Mouse (Mus musculus) intestine, embryonic 14.5 days (tissue): ENCODE data around the gene Slc25a41. TPM values are rescaled to one million over a fixed set of nuclear protein-coding genes. Genes with fewer than 3 reads are reported as not detected.
A peak's percentile ranks its signal among the peaks of the same experiment; 100 is the strongest.

Source experiments
- ATAC-seq: fragments of 200-750 bp; cut with Nextera tagmentation; replicated peaks from 2 replicates; pipeline ENCODE4 v1.8.0; 2017; ENCODE audit warnings: low read depth, moderate number of reproducible peaks, moderate TSS enrichment, moderate library complexity; ENCODE audit not compliant: low FRiP score, low TSS enrichment
- DNase-seq: peaks from one replicate; pipeline ENCODE4 v3.0.0-alpha.2; 2018; ENCODE audit warnings: low spot score
- H3K27ac ChIP-seq: fragments of 300-500 bp; sonication (generic); 2 replicates; pipeline ENCODE4 v1.5.1; 2014; ENCODE audit warnings: low read depth, mild to moderate bottlenecking, control low read depth
- H3K27me3 ChIP-seq: fragments of 300-500 bp; sonication (generic); replicated peaks from 2 replicates; pipeline ENCODE4 v1.6.1; 2014; ENCODE audit warnings: low read length, control low read depth; ENCODE audit not compliant: control insufficient read depth, insufficient read depth
- H3K36me3 ChIP-seq: fragments of 300-500 bp; sonication (generic); 2 replicates; pipeline ENCODE4 v1.6.1; 2014; ENCODE audit warnings: low read length, control low read depth; ENCODE audit not compliant: control insufficient read depth, insufficient read depth
- H3K4me1 ChIP-seq: fragments of 300-500 bp; sonication (generic); replicated peaks from 2 replicates; pipeline ENCODE4 v1.6.1; 2014; ENCODE audit warnings: low read length, control low read depth, mixed read lengths; ENCODE audit not compliant: control insufficient read depth, insufficient read depth
- H3K4me2 ChIP-seq: fragments of 300-500 bp; sonication (generic); 2 replicates; pipeline ENCODE4 v1.6.1; 2014; ENCODE audit warnings: low read length
- H3K4me3 ChIP-seq: fragments of 300-500 bp; sonication (generic); 2 replicates; pipeline ENCODE4 v1.5.1; 2014; ENCODE audit warnings: low read depth, low read length, control low read depth, mixed read lengths
- H3K9ac ChIP-seq: fragments of 300-500 bp; sonication (generic); 2 replicates; pipeline ENCODE4 v1.6.1; 2014; ENCODE audit warnings: mild to moderate bottlenecking, low read length
- H3K9me3 ChIP-seq: fragments of 300-500 bp; sonication (generic); 2 replicates; pipeline ENCODE4 v1.6.1; 2016; ENCODE audit warnings: low read length, control low read depth; ENCODE audit not compliant: control insufficient read depth
- WGBS: fragments of 180-500 bp; shearing (Covaris S2); extraction: QIAGEN DNeasy Blood & Tissue Kit; methylation state at CpG from one replicate; pipeline ENCODE4 v1.1.7; 2014; 5-methylcytosine and 5-hydroxymethylcytosine counted together
- polyA plus RNA-seq: library from polyadenylated mRNA; unstranded; fragments of >200 nt; fragmentation: Nextera tagmentation; extraction: Ambion mirVana; gene quantifications from 2 replicates; pipeline ENCODE4 v1.2.1, GENCODE M21; 2014

The Slc25a41 gene
- polyA plus RNA-seq, 1 experiment from 2014 or later: not detected

DNA sequence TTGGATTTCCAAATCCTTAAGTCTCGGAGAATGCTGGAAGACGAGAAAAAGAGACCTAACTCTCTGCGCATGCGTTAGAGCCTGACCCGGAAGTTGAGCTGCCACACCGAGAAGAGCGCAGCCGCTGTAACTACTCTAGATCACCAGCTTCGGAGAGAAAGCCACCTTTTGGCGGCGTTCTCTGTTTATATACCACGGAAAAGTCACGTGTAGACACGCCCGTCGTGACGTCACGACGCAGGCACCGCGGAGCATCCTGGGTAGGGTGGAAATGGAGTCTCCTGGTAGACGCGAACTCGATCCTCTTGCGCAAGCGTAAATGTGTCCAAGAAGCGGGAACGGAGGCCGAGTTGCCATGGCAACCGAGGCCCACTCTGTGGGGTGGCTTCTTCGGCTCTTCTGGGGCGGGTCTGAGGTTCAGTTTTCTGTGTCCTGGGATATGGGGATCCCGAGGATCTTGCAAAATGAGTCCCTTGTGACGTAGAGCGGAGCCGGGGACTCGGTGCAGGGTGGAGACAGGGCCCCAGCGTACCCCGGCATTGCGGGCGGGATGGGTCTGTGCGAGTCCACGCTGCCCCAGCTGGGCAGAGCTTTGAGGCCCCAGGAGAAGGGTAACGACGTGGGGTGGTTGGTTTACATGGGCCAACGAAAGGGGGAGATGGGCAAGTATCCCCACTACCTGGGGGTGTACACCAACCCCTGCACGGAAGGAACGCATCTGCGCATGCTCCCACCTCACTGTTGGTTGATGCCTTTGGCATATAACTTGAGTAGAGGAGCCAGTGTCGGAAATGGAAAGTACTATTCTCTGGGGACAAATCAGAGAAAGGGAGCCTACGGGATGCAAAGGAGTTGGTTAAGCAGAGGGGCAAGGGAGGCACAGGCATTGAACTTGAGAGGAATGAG is 30.0 kb downstream of the Slc25a41 start, which contains the start of the genes Gtf2f1 and Gm17949:
Gene Gtf2f1 (minus strand): TSS at position 53 of the 906 bp plus-strand sequence.
Gene Gm17949 (plus strand): TSS at position 234 of the 906 bp plus-strand sequence.
- H3K27ac ChIP-seq: peak within 1 kb of the TSS; percentile 93
- H3K4me3 ChIP-seq: peak within 1 kb of the TSS; percentile 65
- H3K9ac ChIP-seq: peak within 1 kb of the TSS; percentile 77
- no peaks in the 10 kb centered on the region for H3K9me3 ChIP-seq
- H3K4me1 ChIP-seq: peaks cover 11% of the 10 kb centered on the region; the same call in 1 of the 2 replicates
- ATAC-seq (peak; percentile 95), DNase-seq (peak; percentile 99)
- H3K4me2 ChIP-seq: peak within 1 kb of the TSS; percentile 96
- no peaks in the 10 kb centered on the region for H3K27me3 ChIP-seq
- under 1% methylated on average over 51 of the region's 51 CpGs for WGBS
- H3K36me3 ChIP-seq: peaks cover 29% of the 10 kb centered on the region

- Histone ChIP-seq H3K4me2 (peak overlapping the region; percentile 96), H3K4me1 (peaks cover 11% of the 10 kb centered on the region; the same call in 1 of the 2 replicates), H3K9me3 (no peaks in the 10 kb centered on the region), H3K4me3 (peak overlapping the region; percentile 65), H3K36me3 (peaks cover 35% of the 10 kb centered on the region), H3K9ac (peak overlapping the region; percentile 45), H3K27ac (peak overlapping the region; percentile 45; the same call in 1 of the 2 replicates), H3K27me3 (no peaks in the 10 kb centered on the region)
- ATAC-seq: peak; percentile 58
- WGBS: under 1% methylated on average over 19 of the region's 19 CpGs
- DNase-seq: no peak
Observed at GRCm38 (mm10) chr17:57010911-57011235, 30.6 kb downstream of the Slc25a41 start.

DNA sequence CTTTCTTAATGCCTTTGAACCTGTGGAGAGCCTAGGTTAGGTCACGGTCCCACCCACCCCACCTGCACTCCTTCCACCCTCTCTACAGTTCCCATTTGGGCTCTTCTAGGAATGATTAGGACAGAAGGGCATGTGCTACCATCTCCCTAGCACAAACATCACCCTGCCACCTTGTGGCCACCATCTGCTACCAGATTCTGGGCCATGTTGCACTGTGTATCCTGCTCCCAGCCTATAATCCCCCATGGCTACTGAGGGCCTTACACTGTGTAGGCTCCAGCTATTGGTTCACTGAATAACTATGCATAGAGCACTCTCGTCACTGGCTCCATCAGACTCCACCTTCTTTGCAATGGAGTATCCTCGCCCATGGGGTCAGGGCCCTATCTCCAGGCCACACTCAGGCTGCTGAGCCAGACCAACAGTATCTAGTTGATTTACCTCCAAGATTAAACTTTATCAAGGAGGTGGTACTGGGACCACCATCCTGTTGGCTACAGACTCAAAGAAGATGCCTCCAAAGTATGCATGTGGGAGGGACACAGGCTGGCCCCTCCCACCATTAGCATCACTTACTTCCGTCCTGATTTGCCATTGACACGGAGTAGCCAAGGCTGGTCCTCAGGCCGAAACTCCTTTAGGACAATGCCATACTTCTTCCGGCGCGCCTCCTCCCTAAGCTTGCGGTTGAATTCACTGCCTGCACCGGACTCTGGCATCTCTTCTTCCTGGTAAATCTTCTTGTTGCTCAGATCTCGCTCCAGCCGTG is 34.1 kb downstream of the Slc25a41 start:
- no peak overlapping the region for H3K27ac ChIP-seq
- H3K4me1 ChIP-seq: peaks cover 11% of the 10 kb centered on the region; the same call in 1 of the 2 replicates
- no peaks in the 10 kb centered on the region for H3K27me3 ChIP-seq
- H3K9me3 ChIP-seq: no peaks in the 10 kb centered on the region
- H3K4me2 ChIP-seq: no peak overlapping the region
- peaks cover 69% of the 10 kb centered on the region for H3K36me3 ChIP-seq
- DNase-seq: no peak
- H3K4me3 ChIP-seq: no peak overlapping the region
- no peak for ATAC-seq
- WGBS: 93% methylated on average over 13 of the region's 13 CpGs
- H3K9ac ChIP-seq: no peak overlapping the region

DNA sequence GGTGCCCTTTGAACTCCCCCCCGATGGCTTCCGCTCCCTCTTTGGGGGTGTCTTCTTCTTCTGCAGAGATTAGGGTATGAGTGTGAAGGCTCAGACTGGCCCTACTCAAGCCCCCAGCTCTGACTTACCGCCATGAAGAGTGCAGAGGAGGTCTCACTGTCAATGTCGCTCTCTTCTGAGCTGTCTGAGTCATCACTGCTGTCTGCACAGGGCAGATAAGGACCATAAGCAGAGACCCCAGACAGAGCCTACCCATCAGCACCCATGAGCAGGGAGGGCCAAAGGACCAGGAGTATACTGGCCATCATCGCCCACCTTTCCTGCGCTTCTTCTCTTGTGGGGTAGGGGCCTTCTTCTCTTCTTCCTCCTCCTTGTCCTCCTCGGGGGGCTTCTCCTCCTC is 37.5 kb downstream of the Slc25a41 start:
- H3K36me3 ChIP-seq: peaks cover 71% of the 10 kb centered on the region
- no peaks in the 10 kb centered on the region for H3K27me3 ChIP-seq
- no peak overlapping the region for H3K4me2 ChIP-seq
- H3K9me3 ChIP-seq: no peaks in the 10 kb centered on the region
- no peak overlapping the region for H3K9ac ChIP-seq
- WGBS: 93% methylated on average over 7 of the region's 7 CpGs
- H3K4me1 ChIP-seq: no peaks in the 10 kb centered on the region
- no peak overlapping the region for H3K27ac ChIP-seq
- ATAC-seq: no peak
- no peak for DNase-seq
- no peak overlapping the region for H3K4me3 ChIP-seq

DNA sequence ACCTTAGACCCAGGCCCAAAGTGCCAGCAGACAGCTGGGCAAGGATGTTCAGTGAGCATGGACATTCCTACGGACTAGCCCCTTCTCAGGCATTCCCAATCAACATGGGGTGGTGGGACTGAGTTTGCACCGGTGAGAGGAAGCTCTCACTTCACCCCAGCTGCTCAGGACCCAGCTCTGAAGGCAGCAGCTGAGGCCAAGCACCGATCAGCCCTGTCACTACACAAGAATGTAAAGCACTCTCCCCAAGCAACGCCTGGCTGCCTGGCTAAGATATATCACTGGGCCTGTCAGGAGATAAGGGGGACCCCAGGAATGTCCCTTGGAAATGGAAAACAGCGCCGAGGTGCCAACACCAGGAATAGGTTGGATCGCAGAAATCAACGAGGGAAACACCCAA is 40.2 kb downstream of the Slc25a41 start:
- H3K4me3 ChIP-seq: no peak overlapping the region
- 50% methylated on average over 8 of the region's 8 CpGs for WGBS
- H3K9ac ChIP-seq: no peak overlapping the region
- peaks cover 6% of the 10 kb centered on the region for H3K4me1 ChIP-seq
- H3K4me2 ChIP-seq: no peak overlapping the region
- ATAC-seq (no peak), DNase-seq (no peak)
- H3K36me3 ChIP-seq: peaks cover 52% of the 10 kb centered on the region
- no peak overlapping the region for H3K27ac ChIP-seq
- no peaks in the 10 kb centered on the region for H3K27me3 ChIP-seq
- no peaks in the 10 kb centered on the region for H3K9me3 ChIP-seq

GRCm38 (mm10) chr17:56999968-57000609 is 41.4 kb downstream of the Slc25a41 start, which contains the start of gene Pspn:
Pspn (minus strand) TSS chr17:57000018.
- Histone ChIP-seq H3K4me2 (no peak within 1 kb of the TSS), H3K27me3 (no peaks in the 10 kb centered on the region), H3K4me1 (peaks cover 6% of the 10 kb centered on the region), H3K27ac (no peak within 1 kb of the TSS), H3K9ac (no peak within 1 kb of the TSS), H3K36me3 (peaks cover 52% of the 10 kb centered on the region), H3K9me3 (no peaks in the 10 kb centered on the region), H3K4me3 (no peak within 1 kb of the TSS)
- ATAC-seq (no peak), DNase-seq (no peak)
- WGBS: 89% methylated on average over 9 of the region's 9 CpGs

DNA sequence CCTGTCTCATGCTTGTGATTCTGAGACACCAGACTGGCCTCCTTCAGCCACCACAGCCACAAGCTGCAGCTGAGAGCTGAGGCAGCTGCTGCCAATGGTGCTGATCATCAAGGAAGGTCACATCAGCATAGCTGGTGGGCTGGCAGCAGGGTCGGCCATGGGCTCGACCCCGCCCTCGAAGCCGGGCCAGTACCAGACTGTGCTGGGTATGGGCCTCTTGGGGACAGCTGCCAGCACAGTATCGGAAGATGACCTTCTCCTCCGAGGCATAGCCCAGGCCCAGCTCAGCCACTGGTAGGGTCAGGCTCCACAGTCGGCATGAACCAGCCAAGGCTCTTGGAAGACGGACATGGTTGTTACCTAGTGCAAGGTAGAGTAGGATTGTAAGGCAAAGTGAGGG is 42.0 kb downstream of the Slc25a41 start:
- Histone ChIP-seq H3K27ac (no peak overlapping the region), H3K36me3 (peaks cover 52% of the 10 kb centered on the region), H3K4me3 (no peak overlapping the region), H3K4me1 (peaks cover 6% of the 10 kb centered on the region), H3K27me3 (no peaks in the 10 kb centered on the region), H3K9ac (no peak overlapping the region), H3K9me3 (no peaks in the 10 kb centered on the region), H3K4me2 (no peak overlapping the region)
- ATAC-seq: no peak
- WGBS: 93% methylated on average over 9 of the region's 9 CpGs
- no peak for DNase-seq

GRCm38 (mm10) chr17:56997029-56997667 is 44.3 kb downstream of the Slc25a41 start, which contains the start of gene Alkbh7:
Alkbh7 (plus strand) TSS chr17:56997339.
- H3K9ac ChIP-seq: peak within 1 kb of the TSS; percentile 59
- peak; percentile 99 for ATAC-seq
- peaks cover 54% of the 10 kb centered on the region for H3K36me3 ChIP-seq
- no peaks in the 10 kb centered on the region for H3K27me3 ChIP-seq
- peak within 1 kb of the TSS; percentile 40; the same call in 1 of the 2 replicates for H3K27ac ChIP-seq
- DNase-seq: peak; percentile 94
- under 1% methylated on average over 38 of the region's 38 CpGs for WGBS
- H3K9me3 ChIP-seq: no peaks in the 10 kb centered on the region
- peaks cover 6% of the 10 kb centered on the region for H3K4me1 ChIP-seq
- peak within 1 kb of the TSS; percentile 76 for H3K4me3 ChIP-seq
- H3K4me2 ChIP-seq: peak within 1 kb of the TSS; percentile 65
